Mouse (Mus musculus): Measurements from ENCODE around the gene Nwd2. TPM values are rescaled to one million over a fixed set of nuclear protein-coding genes. Genes with fewer than 3 reads are reported as not detected.

Gene Nwd2
- polyA plus RNA-seq, 1 experiment = 0.15 TPM

GRCm38 (mm10) chr5:63824599-63825350, 175.9 kb downstream of the Nwd2 start:
- Histone ChIP-seq H3K4me1 (ENCODE audit: control insufficient read depth, insufficient read depth, low read length) (peaks cover 6% of the 10 kb centered on the region), H3K4me3 (replicated peaks; ENCODE audit: extremely low read depth, low read depth, low read length) (no peak overlapping the region)
- WGBS = 71% methylated on average over 8 of the region's 8 CpGs
- TF ChIP-seq CTCF (IDR thresholded peaks at IDR 0.05; ENCODE audit: insufficient read depth, low read length) = no peak
- TF ChIP-seq POLR2A (IDR thresholded peaks at IDR 0.05; ENCODE audit: borderline replicate concordance, extremely low read depth, low read depth, low read length) = no peak
- DNase-seq = no peak

GRCm38 (mm10) chr5:63825881-63826280, 177.0 kb downstream of the Nwd2 start:
- no peak for DNase-seq
- Histone ChIP-seq H3K4me1 (ENCODE audit: control insufficient read depth, insufficient read depth, low read length) (peaks cover 9% of the 10 kb centered on the region), H3K4me3 (replicated peaks; ENCODE audit: extremely low read depth, low read depth, low read length) (no peak overlapping the region)
- no peak for TF ChIP-seq POLR2A (IDR thresholded peaks at IDR 0.05; ENCODE audit: borderline replicate concordance, extremely low read depth, low read depth, low read length)
- TF ChIP-seq CTCF (IDR thresholded peaks at IDR 0.05; ENCODE audit: insufficient read depth, low read length) = no peak
- 56% methylated on average over 5 of the region's 5 CpGs for WGBS

- 16% methylated on average over 6 of the region's 6 CpGs for WGBS
- Histone ChIP-seq H3K4me1 (ENCODE audit: control insufficient read depth, insufficient read depth, low read length) (peaks cover 9% of the 10 kb centered on the region), H3K4me3 (replicated peaks; ENCODE audit: extremely low read depth, low read depth, low read length) (no peak overlapping the region)
- DNase-seq = no peak
- TF ChIP-seq CTCF (IDR thresholded peaks at IDR 0.05; ENCODE audit: insufficient read depth, low read length) (no peak), POLR2A (IDR thresholded peaks at IDR 0.05; ENCODE audit: borderline replicate concordance, extremely low read depth, low read depth, low read length) (no peak)
These were observed 178.1 kb downstream of the Nwd2 start for GRCm38 (mm10) chr5:63827006-63827405.

- WGBS = 36% methylated on average over 5 of the region's 5 CpGs
- H3K4me3 ChIP-seq (replicated peaks; ENCODE audit: extremely low read depth, low read depth, low read length) = no peak overlapping the region
- DNase-seq = no peak
- peaks cover 9% of the 10 kb centered on the region for H3K4me1 ChIP-seq (ENCODE audit: control insufficient read depth, insufficient read depth, low read length)
- TF ChIP-seq CTCF (IDR thresholded peaks at IDR 0.05; ENCODE audit: insufficient read depth, low read length) (no peak), POLR2A (IDR thresholded peaks at IDR 0.05; ENCODE audit: borderline replicate concordance, extremely low read depth, low read depth, low read length) (no peak)
These were observed 178.6 kb downstream of the Nwd2 start for GRCm38 (mm10) chr5:63827415-63828053.

GRCm38 (mm10) chr5:63828380-63829185, 179.7 kb downstream of the Nwd2 start:
- TF ChIP-seq CTCF (IDR thresholded peaks at IDR 0.05; ENCODE audit: insufficient read depth, low read length) (no peak), POLR2A (IDR thresholded peaks at IDR 0.05; ENCODE audit: borderline replicate concordance, extremely low read depth, low read depth, low read length) (no peak)
- no peak for DNase-seq
- Histone ChIP-seq H3K4me1 (ENCODE audit: control insufficient read depth, insufficient read depth, low read length) (peaks cover 9% of the 10 kb centered on the region), H3K4me3 (replicated peaks; ENCODE audit: extremely low read depth, low read depth, low read length) (no peak overlapping the region)
- 65% methylated on average over 10 of the region's 10 CpGs for WGBS

GRCm38 (mm10) chr5:63831054-63831453, 182.2 kb downstream of the Nwd2 start:
- no peak for TF ChIP-seq POLR2A (IDR thresholded peaks at IDR 0.05; ENCODE audit: borderline replicate concordance, extremely low read depth, low read depth, low read length)
- TF ChIP-seq CTCF (IDR thresholded peaks at IDR 0.05; ENCODE audit: insufficient read depth, low read length) = no peak
- DNase-seq = no peak
- 25% methylated on average over 4 of the region's 4 CpGs for WGBS

GRCm38 (mm10) chr5:63833955-63834354, 185.1 kb downstream of the Nwd2 start:
- DNase-seq = no peak
- Histone ChIP-seq H3K4me3 (replicated peaks; ENCODE audit: extremely low read depth, low read depth, low read length) (no peak overlapping the region), H3K4me1 (ENCODE audit: control insufficient read depth, insufficient read depth, low read length) (peaks cover 4% of the 10 kb centered on the region)
- no peak for TF ChIP-seq CTCF (IDR thresholded peaks at IDR 0.05; ENCODE audit: insufficient read depth, low read length)
- 65% methylated on average over 5 of the region's 5 CpGs for WGBS

More at GRCm38 (mm10) chr5:63831054-63831453, 182.2 kb downstream of the Nwd2 start:
- Histone ChIP-seq H3K4me3 (replicated peaks; ENCODE audit: extremely low read depth, low read depth, low read length) (no peak overlapping the region), H3K4me1 (ENCODE audit: control insufficient read depth, insufficient read depth, low read length) (peaks cover 5% of the 10 kb centered on the region)

- Histone ChIP-seq H3K4me1 (ENCODE audit: control insufficient read depth, insufficient read depth, low read length) (peaks cover 3% of the 10 kb centered on the region), H3K4me3 (replicated peaks; ENCODE audit: extremely low read depth, low read depth, low read length) (no peak overlapping the region)
- no peak for DNase-seq
- TF ChIP-seq POLR2A (IDR thresholded peaks at IDR 0.05; ENCODE audit: borderline replicate concordance, extremely low read depth, low read depth, low read length) = no peak
- no peak for TF ChIP-seq CTCF (IDR thresholded peaks at IDR 0.05; ENCODE audit: insufficient read depth, low read length)
- WGBS = 65% methylated on average over 3 of the region's 3 CpGs
These were observed 185.5 kb downstream of the Nwd2 start for GRCm38 (mm10) chr5:63834435-63834834.

GRCm38 (mm10) chr5:63837115-63837514, 188.2 kb downstream of the Nwd2 start:
- Histone ChIP-seq H3K4me3 (replicated peaks; ENCODE audit: extremely low read depth, low read depth, low read length) (no peak overlapping the region), H3K4me1 (ENCODE audit: control insufficient read depth, insufficient read depth, low read length) (no peaks in the 10 kb centered on the region; the same call in 1 of the 2 replicates)
- TF ChIP-seq POLR2A (IDR thresholded peaks at IDR 0.05; ENCODE audit: borderline replicate concordance, extremely low read depth, low read depth, low read length) (no peak), CTCF (IDR thresholded peaks at IDR 0.05; ENCODE audit: insufficient read depth, low read length) (no peak)
- WGBS = 50% methylated on average over 5 of the region's 5 CpGs
- DNase-seq = no peak

Data from lung, adult 2 months (tissue).